Mouse (Mus musculus) CH12.LX (cell line): ENCODE measurements around the gene Pbld1. TPM values are rescaled to one million over a fixed set of nuclear protein-coding genes. Genes with fewer than 3 reads are reported as not detected.

Experiments used
- DNase-seq: peaks from one replicate; pipeline ENCODE4 v3.0.0-alpha.2; 2013; ENCODE audit errors: extremely low read depth
- H3K27ac ChIP-seq: 2 replicates; pipeline ENCODE4 v1.5.1; 2012; ENCODE audit warnings: low read depth, mild to moderate bottlenecking, control low read depth, moderate library complexity; ENCODE audit not compliant: insufficient read depth
- H3K27me3 ChIP-seq: replicated peaks from 2 replicates; pipeline ENCODE3; 2012; ENCODE audit warnings: inconsistent platforms
- H3K36me3 ChIP-seq, 2 experiments: replicated peaks in 1 of 2; 2 replicates each; pipeline versions ENCODE3 to v1.6.1; 2012; ENCODE audit warnings: inconsistent platforms in 1 of 2, low read length in 1 of 2, mild to moderate bottlenecking in 1 of 2, mixed read lengths in 1 of 2, moderate library complexity in 1 of 2; ENCODE audit not compliant: control insufficient read depth in 1 of 2, insufficient read depth in 1 of 2
- H3K4me1 ChIP-seq, 2 experiments: 2 replicates each; pipeline ENCODE4 v1.6.1; 2012; ENCODE audit warnings: inconsistent platforms in 1 of 2, moderate library complexity in 1 of 2; ENCODE audit not compliant: insufficient read depth in 2 of 2, control insufficient read depth in 1 of 2
- H3K4me2 ChIP-seq: 2 replicates; pipeline ENCODE4 v1.6.1; 2012; ENCODE audit warnings: low read depth, mild to moderate bottlenecking, control low read depth; ENCODE audit not compliant: poor library complexity, insufficient read depth, severe bottlenecking
- H3K4me3 ChIP-seq, 3 experiments: fragments of 150-350 bp in 1 of 3; sonication (generic) in 1 of 3; replicated peaks in 1 of 3; 2 replicates each; pipeline versions ENCODE3 to v1.5.1; 2011 to 2012; ENCODE audit warnings: low read depth in 2 of 3, low read length in 2 of 3, mild to moderate bottlenecking in 2 of 3, moderate library complexity in 2 of 3, control low read depth in 1 of 3, improper control_type of control experiment in 1 of 3, inconsistent platforms in 1 of 3, mixed read lengths in 1 of 3; ENCODE audit not compliant: poor library complexity in 1 of 3
- H3K79me2 ChIP-seq: replicated peaks from 2 replicates; pipeline ENCODE4 v1.6.1; 2012; ENCODE audit warnings: mild to moderate bottlenecking, moderate library complexity; ENCODE audit not compliant: control insufficient read depth, poor library complexity, insufficient read depth, severe bottlenecking; ENCODE audit errors: extremely low read depth
- H3K9ac ChIP-seq: 2 replicates; pipeline ENCODE4 v1.6.1; 2012; ENCODE audit warnings: low read depth, mild to moderate bottlenecking, control low read depth, moderate library complexity; ENCODE audit not compliant: insufficient read depth
- H3K9me3 ChIP-seq: replicated peaks from 2 replicates; pipeline ENCODE3; 2012; ENCODE audit warnings: low read length, inconsistent platforms, mixed read lengths
- CHD1 ChIP-seq: IDR thresholded peaks from 2 replicates; pipeline ENCODE4 v1.6.1; 2012; ENCODE audit warnings: low read depth, low read length, improper control_type of control experiment, inconsistent platforms
- CHD2 ChIP-seq: IDR thresholded peaks from 2 replicates; pipeline ENCODE4 v1.6.1; 2011; ENCODE audit warnings: low read length, improper control_type of control experiment
- E2F4 ChIP-seq: IDR thresholded peaks from 2 replicates; pipeline ENCODE4 v1.6.1; 2011; ENCODE audit warnings: low read depth, low read length, improper control_type of control experiment; ENCODE audit not compliant: insufficient replicate concordance
- ELF1 ChIP-seq: IDR thresholded peaks from 2 replicates; pipeline ENCODE4 v1.6.1; 2014; ENCODE audit warnings: low read depth, mild to moderate bottlenecking, inconsistent platforms, low read length, improper control_type of control experiment
- ETS1 ChIP-seq: conservative IDR thresholded peaks from 2 replicates; pipeline ENCODE4 v1.6.1; 2012; ENCODE audit warnings: low read depth, mild to moderate bottlenecking, inconsistent platforms, low read length, improper control_type of control experiment, moderate library complexity
- HCFC1 ChIP-seq: IDR thresholded peaks from 2 replicates; pipeline ENCODE4 v1.6.1; 2012; ENCODE audit warnings: low read depth, mild to moderate bottlenecking, inconsistent platforms, low read length, improper control_type of control experiment
- IRF4 ChIP-seq: IDR thresholded peaks from 2 replicates; pipeline ENCODE4 v1.6.1; 2014; ENCODE audit warnings: low read depth, mild to moderate bottlenecking, inconsistent platforms, low read length, improper control_type of control experiment
- JUN ChIP-seq: IDR thresholded peaks from 2 replicates; pipeline ENCODE4 v1.6.1; 2011; ENCODE audit warnings: low read depth, mild to moderate bottlenecking, low read length, improper control_type of control experiment, moderate library complexity; ENCODE audit not compliant: insufficient read depth
- JUND ChIP-seq: conservative IDR thresholded peaks from 2 replicates; pipeline ENCODE4 v1.6.1; 2011; ENCODE audit warnings: low read depth, low read length, improper control_type of control experiment
- KAT2A ChIP-seq: IDR thresholded peaks from 2 replicates; pipeline ENCODE4 v1.6.1; 2012; ENCODE audit warnings: low read length, improper control_type of control experiment, inconsistent platforms; ENCODE audit not compliant: insufficient replicate concordance
- MEF2A ChIP-seq: IDR thresholded peaks from 2 replicates; pipeline ENCODE4 v1.6.1; 2014; ENCODE audit warnings: low read depth, mild to moderate bottlenecking, inconsistent platforms, low read length, improper control_type of control experiment, borderline replicate concordance
- MXI1 ChIP-seq: IDR thresholded peaks from 2 replicates; pipeline ENCODE4 v1.6.1; 2011; ENCODE audit warnings: mild to moderate bottlenecking, low read depth, low read length, improper control_type of control experiment
- MYC ChIP-seq: IDR thresholded peaks from 2 replicates; pipeline ENCODE4 v1.6.1; 2011; ENCODE audit warnings: low read depth, mild to moderate bottlenecking, improper control_type of control experiment, low read length
- NRF1 ChIP-seq: IDR thresholded peaks from 2 replicates; pipeline ENCODE4 v1.6.1; 2014; ENCODE audit warnings: low read depth, mild to moderate bottlenecking, inconsistent platforms, low read length, improper control_type of control experiment, moderate library complexity
- PAX5 ChIP-seq: IDR thresholded peaks from 2 replicates; pipeline ENCODE4 v1.6.1; 2012; ENCODE audit warnings: low read length, inconsistent platforms, mixed read lengths
- POLR2A ChIP-seq: IDR thresholded peaks from 2 replicates; pipeline ENCODE4 v1.6.1; 2011; ENCODE audit warnings: low read depth, mild to moderate bottlenecking, improper control_type of control experiment, low read length
- POLR2AphosphoS2 ChIP-seq: IDR thresholded peaks from 2 replicates; pipeline ENCODE4 v1.6.1; 2011; ENCODE audit warnings: low read depth, low read length, improper control_type of control experiment
- RCOR1 ChIP-seq: conservative IDR thresholded peaks from 2 replicates; pipeline ENCODE4 v1.6.1; 2012; ENCODE audit warnings: low read depth, mild to moderate bottlenecking, inconsistent platforms, low read length, improper control_type of control experiment
- SIN3A ChIP-seq: IDR thresholded peaks from 2 replicates; pipeline ENCODE4 v1.6.1; 2012; ENCODE audit warnings: low read length, improper control_type of control experiment, inconsistent platforms
- SMC3 ChIP-seq: IDR thresholded peaks from 2 replicates; pipeline ENCODE4 v1.6.1; 2011; ENCODE audit warnings: low read depth, low read length, improper control_type of control experiment
- TBP ChIP-seq: conservative IDR thresholded peaks from 2 replicates; pipeline ENCODE4 v1.6.1; 2011; ENCODE audit warnings: low read depth, low read length, improper control_type of control experiment
- TCF12 ChIP-seq: IDR thresholded peaks from 2 replicates; pipeline ENCODE4 v1.6.1; 2014; ENCODE audit warnings: low read depth, mild to moderate bottlenecking, inconsistent platforms, low read length, improper control_type of control experiment
- USF2 ChIP-seq: conservative IDR thresholded peaks from 2 replicates; pipeline ENCODE4 v1.6.1; 2011; ENCODE audit warnings: low read depth, low read length, improper control_type of control experiment
- ZC3H11A ChIP-seq: IDR thresholded peaks from 2 replicates; pipeline ENCODE4 v1.6.1; 2012; ENCODE audit warnings: low read depth, mild to moderate bottlenecking, inconsistent platforms, low read length, improper control_type of control experiment
- ZMIZ1 ChIP-seq: IDR thresholded peaks from 2 replicates; pipeline ENCODE4 v1.6.1; 2012; ENCODE audit warnings: low read depth, mild to moderate bottlenecking, inconsistent platforms, low read length, improper control_type of control experiment
- ZNF384 ChIP-seq: IDR thresholded peaks from 2 replicates; pipeline ENCODE4 v1.6.1; 2012; ENCODE audit warnings: low read depth, low read length, improper control_type of control experiment, inconsistent platforms
- dilution Hi-C: fragments of 300-500 bp; cut with MboI; formaldehyde crosslinking; loops from 2 replicates; pipeline ENCODE4 v1.14.3; 2020; ENCODE audit warnings: low sequenced_read_pairs; ENCODE audit not compliant: extremely low pct_unique_long_range_greater_than_20kb, extremely low pct_ligation_motif_present
- in situ Hi-C: fragments of 300-500 bp; cut with MboI; formaldehyde crosslinking; loops from 3 replicates; pipeline ENCODE4 v1.14.3; 2019; ENCODE audit warnings: low sequenced_read_pairs, low pct_ligation_motif_present, low pct_unique_long_range_greater_than_20kb, mixed read lengths
- polyA plus RNA-seq: library from polyadenylated mRNA; unstranded; fragments of >175 nt; gene quantifications from 2 replicates; pipeline ENCODE4 v1.2.1, GENCODE M21; 2012; ENCODE audit warnings: low read depth; ENCODE audit not compliant: insufficient read length
- total RNA-seq, 2 experiments: library from RNA; depleted of rRNA; stranded (reverse); fragments of 300-350 nt in 1 of 2; fragments of >200 nt in 1 of 2; gene quantifications; 2 replicates each; pipeline ENCODE4 v1.2.3; 2012 to 2014

Pbld1 gene
- total and polyA plus RNA-seq, 3 experiments: 0.04 to 0.49 TPM; not detected in 1

DNA sequence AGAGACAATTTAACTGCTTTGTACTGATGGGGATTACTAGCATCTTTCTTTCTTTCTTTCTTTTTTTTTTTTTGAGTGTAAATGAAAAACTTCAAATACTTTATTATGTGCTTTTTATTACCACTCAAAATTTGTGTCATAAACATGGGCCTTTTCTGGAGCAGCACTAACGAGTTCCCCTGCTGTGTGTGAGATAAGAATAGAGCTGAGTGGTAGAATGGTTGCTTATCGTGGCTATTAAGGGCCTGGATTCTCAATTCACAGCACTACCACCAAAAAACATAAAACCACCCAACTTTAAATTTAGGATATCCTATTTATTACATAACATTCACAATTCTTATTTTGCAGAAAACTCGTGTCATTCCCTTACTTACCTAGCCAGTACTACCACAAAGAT lies 46.5 kb upstream of the Pbld1 start:
- TF ChIP-seq ELF1 (no peak), RCOR1 (no peak), ETS1 (no peak), SIN3A (no peak), TBP (no peak), MXI1 (no peak), ZNF384 (no peak), USF2 (no peak), PAX5 (no peak), TCF12 (no peak), E2F4 (no peak), IRF4 (no peak), ZMIZ1 (no peak), ZC3H11A (no peak), KAT2A (no peak), MEF2A (no peak), JUND (no peak)
- dilution Hi-C loops: no loop called here
- Histone ChIP-seq H3K36me3 (peaks cover 62 to 92% of the 10 kb centered on the region in 2 experiments), H3K79me2 (peaks cover 11% of the 10 kb centered on the region), H3K4me2 (no peak overlapping the region), H3K27ac (no peak overlapping the region), H3K4me3 (no peak overlapping the region), H3K9ac (no peak overlapping the region), H3K9me3 (no peaks in the 10 kb centered on the region), H3K27me3 (no peaks in the 10 kb centered on the region), H3K4me1 (peaks cover 0 to under 1% of the 10 kb centered on the region in 2 experiments; a peak in 1 of 4 replicates)
- in situ Hi-C loops: no loop called here
- DNase-seq: no peak

GRCm38 (mm10) chr10:63014168-63014567 lies 45.8 kb upstream of the Pbld1 start:
- Histone ChIP-seq H3K27ac (no peak overlapping the region), H3K36me3 (peaks cover 58 to 90% of the 10 kb centered on the region in 2 experiments)
- TF ChIP-seq CHD1 (no peak), ZNF384 (no peak), ELF1 (no peak), JUND (no peak), SIN3A (no peak), NRF1 (no peak), KAT2A (no peak), MXI1 (no peak), SMC3 (no peak), HCFC1 (no peak), MEF2A (no peak), CHD2 (no peak), MYC (no peak), ZMIZ1 (no peak), TBP (no peak), POLR2AphosphoS2 (no peak), JUN (no peak), ETS1 (no peak), POLR2A (no peak)
- TF ChIP-seq, all 38 proteins: peak for 0
- Histone ChIP-seq H3K4me3 (no peak overlapping the region), H3K9ac (no peak overlapping the region), H3K4me1 (peaks cover 0 to 3% of the 10 kb centered on the region in 2 experiments; a peak in 1 of 4 replicates), H3K9me3 (no peaks in the 10 kb centered on the region), H3K4me2 (no peak overlapping the region), H3K27me3 (no peaks in the 10 kb centered on the region), H3K79me2 (peaks cover 17% of the 10 kb centered on the region)
- dilution Hi-C loops: no loop called here
- DNase-seq: no peak
- in situ Hi-C loops: no loop called here
